Mouse (Mus musculus): ENCODE results near the gene Stab1.

GRCm38 (mm10) chr14:31177287-31177686 lies 8.8 kb upstream of the Stab1 start:
- TF ChIP-seq USF1 (IDR thresholded peaks at IDR 0.05; ENCODE audit: low read depth) (no peak), E2F4 (IDR thresholded peaks at IDR 0.05; ENCODE audit: insufficient read depth) (no peak), POLR2A (IDR thresholded peaks at IDR 0.05; ENCODE audit: insufficient read length, low read depth) (no peak), TCF3 (IDR thresholded peaks at IDR 0.05; ENCODE audit: insufficient read length, low read depth) (no peak), MAX (IDR thresholded peaks at IDR 0.05; ENCODE audit: low read depth) (no peak), POLR2AphosphoS2 (IDR thresholded peaks at IDR 0.05; ENCODE audit: insufficient read length, low read depth) (no peak), MYOD1 (IDR thresholded peaks at IDR 0.05; ENCODE audit: control insufficient read depth in 1 of 3, insufficient read length in 2 of 3, low read depth in 2 of 3) (no peak), CEBPB (IDR thresholded peaks at IDR 0.05; ENCODE audit: insufficient read depth, poor library complexity, severe bottlenecking) (no peak), SRF (IDR thresholded peaks at IDR 0.05; ENCODE audit: control insufficient read depth, insufficient read length, low read depth) (no peak)

All from myocyte (in vitro differentiated cells).